Mouse (Mus musculus) CH12.LX (cell line): Measurements from ENCODE around the gene Tmem54.

Source experiments
- ETS1 ChIP-seq: conservative IDR thresholded peaks from 2 replicates; pipeline ENCODE4 v1.6.1; 2012; ENCODE audit warnings: low read depth, mild to moderate bottlenecking, inconsistent platforms, low read length, improper control_type of control experiment, moderate library complexity
- JUN ChIP-seq: IDR thresholded peaks from 2 replicates; pipeline ENCODE4 v1.6.1; 2011; ENCODE audit warnings: low read depth, mild to moderate bottlenecking, low read length, improper control_type of control experiment, moderate library complexity; ENCODE audit not compliant: insufficient read depth
- RAD21 ChIP-seq: IDR thresholded peaks from 2 replicates; pipeline ENCODE4 v1.6.1; 2011; ENCODE audit warnings: low read depth, mild to moderate bottlenecking, low read length, improper control_type of control experiment, moderate library complexity
- ZC3H11A ChIP-seq: IDR thresholded peaks from 2 replicates; pipeline ENCODE4 v1.6.1; 2012; ENCODE audit warnings: low read depth, mild to moderate bottlenecking, inconsistent platforms, low read length, improper control_type of control experiment

DNA sequence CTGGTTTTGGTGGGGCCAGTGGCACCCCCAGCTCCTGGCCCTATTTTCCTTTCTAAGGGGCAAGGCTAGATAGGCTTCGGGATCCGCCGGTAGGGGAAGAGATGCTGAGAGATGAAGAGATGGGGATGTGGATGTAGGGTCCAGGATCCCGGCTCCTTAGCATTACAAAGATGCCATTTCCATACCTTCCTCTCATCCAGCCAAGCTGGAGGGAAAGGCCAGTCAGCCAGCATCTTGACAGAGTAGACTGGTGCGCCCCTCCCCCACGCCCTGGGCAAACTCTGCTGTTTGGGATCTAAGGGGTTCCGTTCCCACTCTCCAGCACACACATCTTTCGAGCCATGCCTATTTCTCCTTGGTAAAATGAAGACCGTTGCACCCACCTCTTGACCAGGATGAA is 725 bp downstream of the Tmem54 start:
- no peak for TF ChIP-seq ETS1
- TF ChIP-seq RAD21, result no peak
- TF ChIP-seq ZC3H11A, result no peak
- TF ChIP-seq JUN, result no peak
